Mouse (Mus musculus) cerebellum, adult 18-20 months (tissue): ENCODE measurements at regions not wholly inside any gene's neighbourhood (a gene's known extent, or its start where the extent isn't known, plus 50 kb on each side); places are given as distances from the start of the nearest gene placed in this dataset.

Experiments
- DNase-seq, 2 experiments: peaks; one replicate each; pipeline ENCODE4 v3.0.0; 2021

- no peak for DNase-seq
These were observed 69.5 kb downstream of the Aldh8a1 start for GRCm38 (mm10) chr10:21446641-21447040.

- no peak for DNase-seq
These were observed 71.0 kb downstream of the Aldh8a1 start for GRCm38 (mm10) chr10:21448132-21448531.

GRCm38 (mm10) chr10:21448942-21449341 is 71.9 kb downstream of the Aldh8a1 start:
- no peak for DNase-seq

GRCm38 (mm10) chr10:21452611-21453010 is 75.5 kb downstream of the Aldh8a1 start:
- DNase-seq, result no peak

- no peak for DNase-seq
These were observed 76.4 kb downstream of the Aldh8a1 start for GRCm38 (mm10) chr10:21453527-21453926.

- DNase-seq, result no peak
These were observed 77.1 kb downstream of the Aldh8a1 start for GRCm38 (mm10) chr10:21454153-21454552.

GRCm38 (mm10) chr10:21454757-21455156 is 77.7 kb downstream of the Aldh8a1 start:
- no peak for DNase-seq

GRCm38 (mm10) chr10:21455863-21456262 is 78.8 kb downstream of the Aldh8a1 start:
- no peak for DNase-seq

- no peak for DNase-seq
These were observed 79.3 kb downstream of the Aldh8a1 start for GRCm38 (mm10) chr10:21456359-21456758.

GRCm38 (mm10) chr10:21456991-21457390 is 79.9 kb downstream of the Aldh8a1 start:
- no peak for DNase-seq

- DNase-seq, result no peak
These were observed 81.5 kb downstream of the Aldh8a1 start for GRCm38 (mm10) chr10:21458608-21459007.

GRCm38 (mm10) chr10:21460062-21460461 is 83.0 kb downstream of the Aldh8a1 start:
- no peak for DNase-seq

GRCm38 (mm10) chr10:21462915-21463314 is 85.8 kb downstream of the Aldh8a1 start:
- DNase-seq, result no peak

- peak; percentile 84 to 87 for DNase-seq
These were observed 88.3 kb downstream of the Aldh8a1 start for GRCm38 (mm10) chr10:21465362-21465761.

GRCm38 (mm10) chr10:21465806-21466377 is 88.8 kb downstream of the Aldh8a1 start:
- DNase-seq, result no peak

- no peak for DNase-seq
These were observed 90.5 kb downstream of the Aldh8a1 start for GRCm38 (mm10) chr10:21467425-21468085.

- no peak for DNase-seq
These were observed 91.3 kb downstream of the Aldh8a1 start for GRCm38 (mm10) chr10:21468421-21468820.

- DNase-seq, result no peak
These were observed 92.9 kb downstream of the Aldh8a1 start for GRCm38 (mm10) chr10:21469961-21470360.

- DNase-seq, result no peak
These were observed 93.5 kb downstream of the Aldh8a1 start for GRCm38 (mm10) chr10:21470589-21470988.

GRCm38 (mm10) chr10:21474242-21474641 is 97.2 kb downstream of the Aldh8a1 start:
- no peak for DNase-seq

GRCm38 (mm10) chr10:21478004-21478403 is 100.9 kb downstream of the Aldh8a1 start:
- no peak for DNase-seq

- DNase-seq, result no peak
These were observed 102.3 kb downstream of the Aldh8a1 start for GRCm38 (mm10) chr10:21479403-21479802.

GRCm38 (mm10) chr10:21481255-21481654 is 104.2 kb downstream of the Aldh8a1 start:
- DNase-seq, result no peak

- DNase-seq, result no peak
These were observed 105.0 kb downstream of the Aldh8a1 start for GRCm38 (mm10) chr10:21482055-21482454.

- DNase-seq, result no peak
These were observed 105.6 kb downstream of the Aldh8a1 start for GRCm38 (mm10) chr10:21482659-21483058.
